Comparison of ENCODE assay signal across 15 mouse cellular contexts in genomic region chr2:167831076-167832039, GRCm38 (mm10).
DNase-seq lines count a peak whose midpoint lies in the region; TF ChIP-seq lines count a peak whose summit lies in the region.
"Had no signal": no experiment of that assay in that cellular context is flagged by ENCODE, and none has a peak within 500 bp of the region (broad histone marks: within the 10 kb centered on the region; RNA-seq: fewer than 3 reads in every experiment).

No protein-coding gene starts in this region.

- no peaks in the 10 kb centered on the region for H3K79me2 ChIP-seq in liver, adult 2 months (ENCODE audit: control insufficient read depth, insufficient read depth, low read length)

- H3K36me3 ChIP-seq in liver, adult 2 months (ENCODE audit: control insufficient read depth, insufficient read depth, low read length): no peaks in the 10 kb centered on the region
- H3K36me3 ChIP-seq in E14TG2a.4 (ENCODE audit: insufficient read depth, low read length): no peaks in the 10 kb centered on the region
- H3K36me3 ChIP-seq: embryonic facial prominence, embryonic 13.5 days; heart, embryonic 15.5 days had no signal

- no peak for TF ChIP-seq CTCF in liver, adult 2 months (IDR thresholded peaks at IDR 0.05; ENCODE audit: low read depth, low read length)
- no peak for TF ChIP-seq CTCF in E14TG2a.4 (conservative IDR thresholded peaks at IDR 0.05; ENCODE audit: low read length)

- peaks cover 7% of the 10 kb centered on the region; the same call in 1 of the 2 replicates for H3K9me3 ChIP-seq in E14TG2a.4 (ENCODE audit: low read length)
- H3K9me3 ChIP-seq: embryonic facial prominence, embryonic 13.5 days; heart, embryonic 15.5 days had no signal

- no peak for TF ChIP-seq POLR2A in liver, adult 2 months (IDR thresholded peaks at IDR 0.05; ENCODE audit: extremely low read depth, insufficient read depth, low read length)

- H3K4me3 ChIP-seq in liver, adult 2 months (ENCODE audit: insufficient read depth, low read depth, low read length): no peak overlapping the region; the same call in 1 of the 2 replicates
- peak overlapping the region; percentile 57 for H3K4me3 ChIP-seq in E14TG2a.4 (replicated peaks; ENCODE audit: low read length)
- H3K4me3 ChIP-seq: embryonic facial prominence, embryonic 13.5 days; heart, embryonic 15.5 days; myocyte had no signal

- WGBS in liver, adult 2 months: 30% methylated on average over 26 of the region's 26 CpGs

- peak overlapping the region; percentile 65 for H3K9ac ChIP-seq in liver, adult 2 months (ENCODE audit: low read depth, low read length)
- H3K9ac ChIP-seq: embryonic facial prominence, embryonic 13.5 days; heart, embryonic 15.5 days; lung, embryonic 14.5 days had no signal

- H3K4me1 ChIP-seq in liver, adult 2 months (ENCODE audit: control insufficient read depth, insufficient read depth, low read length): peaks cover 49% of the 10 kb centered on the region
- H3K4me1 ChIP-seq in E14TG2a.4 (replicated peaks; ENCODE audit: low read depth, low read length): peaks cover 8% of the 10 kb centered on the region

- no peaks in the 10 kb centered on the region for H3K27me3 ChIP-seq in liver, adult 2 months (ENCODE audit: control insufficient read depth, insufficient read depth, low read length)
- peaks cover 6% of the 10 kb centered on the region for H3K27me3 ChIP-seq in E14TG2a.4 (ENCODE audit: insufficient read depth, low read length)
- H3K27me3 ChIP-seq: embryonic facial prominence, embryonic 13.5 days; heart, embryonic 15.5 days had no signal

- no peak for DNase-seq in liver, adult 2 months (ENCODE audit: extremely low read depth, low read depth, low spot score)
- no peak for DNase-seq in liver
- peak; percentile 70 for DNase-seq in 3134 (ENCODE audit: extremely low read depth, insufficient read length, low spot score)
- DNase-seq in lung, postnatal 36 days: peak; percentile 59
- DNase-seq in cerebellum, postnatal 4 days (ENCODE audit: low spot score in 2 of 2): no peak
- DNase-seq in adrenal gland, postnatal 10 days: no peak
- DNase-seq: adrenal gland, postnatal 25 days; cerebellum, adult 18-20 months; lung, embryonic 14.5 days; right cerebral cortex, adult 18-20 months had no signal

- peak overlapping the region; percentile 99 for H3K27ac ChIP-seq in liver, adult 2 months (replicated peaks; ENCODE audit: insufficient read depth, low read depth, low read length)
- H3K27ac ChIP-seq: embryonic facial prominence, embryonic 13.5 days; heart, embryonic 15.5 days; hindbrain, postnatal 0 days had no signal

Comparison
In these comparisons a context has a peak if more than half of its experiments do, and no peak if none do; other contexts are left out.
1. DNase-seq: peak in 3134 (single experiment) and lung, postnatal 36 days (single experiment); none in liver, adult 2 months (single experiment), liver (single experiment), cerebellum, postnatal 4 days (0 of 2) and adrenal gland, postnatal 10 days (single experiment).